Mouse (Mus musculus) thymus, postnatal 0 days (tissue): Measurements from ENCODE around the gene Ms4a6c. TPM values are rescaled to one million over a fixed set of nuclear protein-coding genes. Genes with fewer than 3 reads are reported as not detected.
A peak's percentile ranks its signal among the peaks of the same experiment; 100 is the strongest.
"Not testable (repeated sequence)": the region's sequence is repeated elsewhere in the genome, so short reads cannot be mapped to it uniquely, and the experiment has no call there.

Experiments
- DNase-seq: peaks from one replicate; pipeline ENCODE4 v3.0.0-alpha.2; 2015; ENCODE audit warnings: low spot score
- polyA plus RNA-seq: library from polyadenylated mRNA; unstranded; fragments of >200 nt; fragmentation: Nextera tagmentation; extraction: Ambion mirVana; gene quantifications from 2 replicates; pipeline ENCODE4 v1.2.1, GENCODE M21; 2015

Ms4a6c gene
- polyA plus RNA-seq, 1 experiment from 2014 or later = 8.2 TPM

GRCm38 (mm10) chr19:11501326-11501725, 32.2 kb downstream of the Ms4a6c start:
- DNase-seq = no peak

- DNase-seq = peak; percentile 38
Measured at GRCm38 (mm10) chr19:11504857-11505256, 35.7 kb downstream of the Ms4a6c start.

GRCm38 (mm10) chr19:11513458-11513857, 44.3 kb downstream of the Ms4a6c start:
- peak; percentile 18 for DNase-seq

GRCm38 (mm10) chr19:11516246-11516645, 47.1 kb downstream of the Ms4a6c start, which contains the start of gene Ms4a6b:
Gene Ms4a6b (plus strand): TSS chr19:11516512.
- DNase-seq = peak; percentile 19

- peak; percentile 42 for DNase-seq
Measured at GRCm38 (mm10) chr19:11516845-11517244, 47.7 kb downstream of the Ms4a6c start.

GRCm38 (mm10) chr19:11517373-11517772, 48.2 kb downstream of the Ms4a6c start:
- not testable (repeated sequence) for DNase-seq

- peak; percentile 48 for DNase-seq
Measured at GRCm38 (mm10) chr19:11518356-11518755, 49.2 kb downstream of the Ms4a6c start.

GRCm38 (mm10) chr19:11520146-11520545, 51.0 kb downstream of the Ms4a6c start:
- DNase-seq = no peak

Other genes starting within 250 kb of the Ms4a6c start
- gene Ms4a12, start 236.9 kb upstream of the Ms4a6c start, polyA plus RNA-seq = not detected in 2 replicates
- 0.28 and 0.29 TPM in 2 replicates for gene Ms4a1, start 203.1 kb upstream of the Ms4a6c start, polyA plus RNA-seq
- gene Ms4a5, start 185.5 kb upstream of the Ms4a6c start, polyA plus RNA-seq = not detected in 2 replicates
- 0.09 and 0.15 TPM in 2 replicates for gene Ms4a14, start 154.9 kb upstream of the Ms4a6c start, polyA plus RNA-seq
- 20.6 and 20.7 TPM in 2 replicates for gene Ms4a7, start 133.2 kb upstream of the Ms4a6c start, polyA plus RNA-seq
- 5.0 and 8.1 TPM in 2 replicates for gene Ms4a4a, start 93.8 kb upstream of the Ms4a6c start, polyA plus RNA-seq
- 2.7 and 2.9 TPM in 2 replicates for gene Ms4a4c, start 64.6 kb upstream of the Ms4a6c start, polyA plus RNA-seq
- gene Ms4a4b, start 25.8 kb upstream of the Ms4a6c start, polyA plus RNA-seq = 63.7 and 92.1 TPM in 2 replicates
- 0.41 and 0.91 TPM in 2 replicates for gene Gm8369, start 16.6 kb downstream of the Ms4a6c start, polyA plus RNA-seq
- gene Ms4a6b, start 47.1 kb downstream of the Ms4a6c start, polyA plus RNA-seq = 38.0 and 44.1 TPM in 2 replicates
- gene Ms4a4d, start 67.4 kb downstream of the Ms4a6c start, polyA plus RNA-seq = 2.0 and 2.4 TPM in 2 replicates
- gene Ms4a6d, start 135.5 kb downstream of the Ms4a6c start, polyA plus RNA-seq = 7.6 and 8.7 TPM in 2 replicates
- 0.17 TPM in 1 of 2 replicates, not detected in the other for gene Ms4a2, start 154.4 kb downstream of the Ms4a6c start, polyA plus RNA-seq
- 0.32 and 0.49 TPM in 2 replicates for gene Ms4a3, start 171.5 kb downstream of the Ms4a6c start, polyA plus RNA-seq
- not detected in 2 replicates for gene Oosp2, start 191.2 kb downstream of the Ms4a6c start, polyA plus RNA-seq
- 0.24 and 0.56 TPM in 2 replicates for gene Oosp1, start 221.8 kb downstream of the Ms4a6c start, polyA plus RNA-seq
- not detected in 2 replicates for gene Oosp3, start 227.7 kb downstream of the Ms4a6c start, polyA plus RNA-seq